Mouse (Mus musculus): ENCODE measurements around the gene Slc25a23. TPM values are rescaled to one million over a fixed set of nuclear protein-coding genes. Genes with fewer than 3 reads are reported as not detected.

Slc25a23 gene
- total RNA-seq, 2 experiments from 2014 or later: 1.6 to 13.4 TPM

DNA sequence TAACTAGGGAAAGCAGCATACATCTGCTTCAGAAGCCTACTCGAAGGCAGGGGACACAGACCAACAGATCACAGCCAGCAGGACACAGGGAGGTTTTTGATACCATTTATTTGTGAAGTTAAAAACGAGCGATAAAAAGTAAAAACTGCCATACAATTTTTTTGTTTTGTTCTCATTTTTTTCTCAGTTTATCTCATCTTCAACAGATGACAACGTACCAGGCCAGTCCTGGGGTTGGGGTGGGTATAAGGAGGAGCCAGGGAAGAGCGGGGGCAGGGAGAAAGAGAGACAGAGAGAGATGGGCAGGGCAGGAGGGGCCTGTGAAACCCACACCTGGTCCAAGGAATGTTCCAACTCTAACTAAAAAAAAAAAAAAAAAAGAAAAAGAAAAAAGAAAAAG is 38.7 kb downstream of the Slc25a23 start:
- peak; percentile 51 for ATAC-seq (replicated peaks; ENCODE audit: poor library complexity)

DNA sequence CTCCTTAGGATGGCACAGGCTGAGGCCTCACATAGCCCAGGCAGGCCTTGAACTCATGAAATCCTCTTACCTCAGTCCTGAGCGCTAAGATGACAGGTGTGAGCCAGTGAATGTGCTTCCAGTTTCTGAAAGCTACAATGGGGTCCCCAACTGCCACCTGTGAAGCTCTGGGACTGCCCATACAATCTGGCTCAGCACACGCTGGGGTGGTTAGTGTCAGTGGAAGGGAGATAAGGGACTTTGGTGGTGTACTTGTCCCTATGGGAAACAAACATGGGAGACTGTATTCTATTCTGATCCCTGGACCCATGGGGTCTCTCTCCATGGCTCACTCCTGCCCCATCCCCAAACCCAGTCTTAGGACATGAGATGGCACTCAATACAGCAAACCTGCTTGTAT is 40.0 kb downstream of the Slc25a23 start:
- ATAC-seq (replicated peaks; ENCODE audit: poor library complexity): peak; percentile 75

DNA sequence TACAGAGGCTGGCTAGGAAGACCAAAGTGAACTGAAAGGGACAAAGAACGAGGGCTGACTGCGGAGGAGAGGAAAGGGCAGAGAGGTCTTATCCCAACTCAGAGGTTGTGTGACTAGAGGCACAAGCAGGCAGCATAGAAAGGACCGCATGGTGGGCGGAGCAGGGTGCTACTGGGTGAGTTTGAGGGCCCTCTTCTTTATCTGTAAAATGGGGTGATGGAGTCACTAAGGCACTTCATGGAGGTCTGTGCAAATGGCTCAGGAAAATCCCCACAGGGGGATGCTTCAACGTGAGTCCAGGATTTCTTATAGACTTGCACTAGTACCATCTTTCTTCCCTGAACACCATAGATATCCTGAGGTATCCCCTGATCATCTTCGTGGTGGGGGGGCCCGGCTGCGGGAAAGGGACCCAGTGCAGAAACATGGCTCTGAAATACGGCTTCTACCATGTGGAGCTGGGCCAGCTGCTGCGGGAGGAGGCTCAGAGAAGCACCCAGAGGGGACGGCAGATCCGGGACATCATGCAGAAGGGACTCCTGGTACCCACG is 47.3 kb downstream of the Slc25a23 start:
- no peak for ATAC-seq (replicated peaks; ENCODE audit: poor library complexity)

DNA sequence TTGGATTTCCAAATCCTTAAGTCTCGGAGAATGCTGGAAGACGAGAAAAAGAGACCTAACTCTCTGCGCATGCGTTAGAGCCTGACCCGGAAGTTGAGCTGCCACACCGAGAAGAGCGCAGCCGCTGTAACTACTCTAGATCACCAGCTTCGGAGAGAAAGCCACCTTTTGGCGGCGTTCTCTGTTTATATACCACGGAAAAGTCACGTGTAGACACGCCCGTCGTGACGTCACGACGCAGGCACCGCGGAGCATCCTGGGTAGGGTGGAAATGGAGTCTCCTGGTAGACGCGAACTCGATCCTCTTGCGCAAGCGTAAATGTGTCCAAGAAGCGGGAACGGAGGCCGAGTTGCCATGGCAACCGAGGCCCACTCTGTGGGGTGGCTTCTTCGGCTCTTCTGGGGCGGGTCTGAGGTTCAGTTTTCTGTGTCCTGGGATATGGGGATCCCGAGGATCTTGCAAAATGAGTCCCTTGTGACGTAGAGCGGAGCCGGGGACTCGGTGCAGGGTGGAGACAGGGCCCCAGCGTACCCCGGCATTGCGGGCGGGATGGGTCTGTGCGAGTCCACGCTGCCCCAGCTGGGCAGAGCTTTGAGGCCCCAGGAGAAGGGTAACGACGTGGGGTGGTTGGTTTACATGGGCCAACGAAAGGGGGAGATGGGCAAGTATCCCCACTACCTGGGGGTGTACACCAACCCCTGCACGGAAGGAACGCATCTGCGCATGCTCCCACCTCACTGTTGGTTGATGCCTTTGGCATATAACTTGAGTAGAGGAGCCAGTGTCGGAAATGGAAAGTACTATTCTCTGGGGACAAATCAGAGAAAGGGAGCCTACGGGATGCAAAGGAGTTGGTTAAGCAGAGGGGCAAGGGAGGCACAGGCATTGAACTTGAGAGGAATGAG is 48.2 kb downstream of the Slc25a23 start, which contains the start of the genes Gtf2f1 and Gm17949:
Gene Gtf2f1, minus strand, starts transcription at position 53 of the 906 bp plus-strand sequence.
Gene Gm17949, plus strand, starts transcription at position 234 of the 906 bp plus-strand sequence.
- peak; percentile 81 for ATAC-seq (replicated peaks; ENCODE audit: poor library complexity)

DNA sequence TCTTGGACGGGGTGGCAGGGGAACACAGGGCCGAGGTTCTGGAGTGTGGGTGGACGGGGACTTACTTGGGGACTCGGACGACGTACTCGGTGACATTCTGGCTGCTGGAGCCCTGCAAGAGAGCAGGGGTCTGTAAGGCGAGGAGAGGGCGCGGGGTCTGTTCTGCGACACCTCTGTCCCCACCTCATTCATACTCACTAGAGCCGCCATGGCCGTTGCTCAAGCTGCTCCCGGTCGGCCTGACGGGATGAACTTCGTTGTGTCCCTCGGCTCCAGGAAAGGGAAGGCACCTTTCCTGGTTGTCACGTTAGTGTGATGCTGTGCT is 48.8 kb downstream of the Slc25a23 start:
- peak; percentile 40 for ATAC-seq (replicated peaks; ENCODE audit: poor library complexity)

DNA sequence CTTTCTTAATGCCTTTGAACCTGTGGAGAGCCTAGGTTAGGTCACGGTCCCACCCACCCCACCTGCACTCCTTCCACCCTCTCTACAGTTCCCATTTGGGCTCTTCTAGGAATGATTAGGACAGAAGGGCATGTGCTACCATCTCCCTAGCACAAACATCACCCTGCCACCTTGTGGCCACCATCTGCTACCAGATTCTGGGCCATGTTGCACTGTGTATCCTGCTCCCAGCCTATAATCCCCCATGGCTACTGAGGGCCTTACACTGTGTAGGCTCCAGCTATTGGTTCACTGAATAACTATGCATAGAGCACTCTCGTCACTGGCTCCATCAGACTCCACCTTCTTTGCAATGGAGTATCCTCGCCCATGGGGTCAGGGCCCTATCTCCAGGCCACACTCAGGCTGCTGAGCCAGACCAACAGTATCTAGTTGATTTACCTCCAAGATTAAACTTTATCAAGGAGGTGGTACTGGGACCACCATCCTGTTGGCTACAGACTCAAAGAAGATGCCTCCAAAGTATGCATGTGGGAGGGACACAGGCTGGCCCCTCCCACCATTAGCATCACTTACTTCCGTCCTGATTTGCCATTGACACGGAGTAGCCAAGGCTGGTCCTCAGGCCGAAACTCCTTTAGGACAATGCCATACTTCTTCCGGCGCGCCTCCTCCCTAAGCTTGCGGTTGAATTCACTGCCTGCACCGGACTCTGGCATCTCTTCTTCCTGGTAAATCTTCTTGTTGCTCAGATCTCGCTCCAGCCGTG is 52.3 kb downstream of the Slc25a23 start:
- ATAC-seq (replicated peaks; ENCODE audit: poor library complexity): peak; percentile 12; the same call in 1 of the 2 replicates

DNA sequence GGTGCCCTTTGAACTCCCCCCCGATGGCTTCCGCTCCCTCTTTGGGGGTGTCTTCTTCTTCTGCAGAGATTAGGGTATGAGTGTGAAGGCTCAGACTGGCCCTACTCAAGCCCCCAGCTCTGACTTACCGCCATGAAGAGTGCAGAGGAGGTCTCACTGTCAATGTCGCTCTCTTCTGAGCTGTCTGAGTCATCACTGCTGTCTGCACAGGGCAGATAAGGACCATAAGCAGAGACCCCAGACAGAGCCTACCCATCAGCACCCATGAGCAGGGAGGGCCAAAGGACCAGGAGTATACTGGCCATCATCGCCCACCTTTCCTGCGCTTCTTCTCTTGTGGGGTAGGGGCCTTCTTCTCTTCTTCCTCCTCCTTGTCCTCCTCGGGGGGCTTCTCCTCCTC is 55.7 kb downstream of the Slc25a23 start:
- peak; percentile 38 for ATAC-seq (replicated peaks; ENCODE audit: poor library complexity)

DNA sequence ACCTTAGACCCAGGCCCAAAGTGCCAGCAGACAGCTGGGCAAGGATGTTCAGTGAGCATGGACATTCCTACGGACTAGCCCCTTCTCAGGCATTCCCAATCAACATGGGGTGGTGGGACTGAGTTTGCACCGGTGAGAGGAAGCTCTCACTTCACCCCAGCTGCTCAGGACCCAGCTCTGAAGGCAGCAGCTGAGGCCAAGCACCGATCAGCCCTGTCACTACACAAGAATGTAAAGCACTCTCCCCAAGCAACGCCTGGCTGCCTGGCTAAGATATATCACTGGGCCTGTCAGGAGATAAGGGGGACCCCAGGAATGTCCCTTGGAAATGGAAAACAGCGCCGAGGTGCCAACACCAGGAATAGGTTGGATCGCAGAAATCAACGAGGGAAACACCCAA is 58.4 kb downstream of the Slc25a23 start:
- ATAC-seq (replicated peaks; ENCODE audit: poor library complexity): no peak

DNA sequence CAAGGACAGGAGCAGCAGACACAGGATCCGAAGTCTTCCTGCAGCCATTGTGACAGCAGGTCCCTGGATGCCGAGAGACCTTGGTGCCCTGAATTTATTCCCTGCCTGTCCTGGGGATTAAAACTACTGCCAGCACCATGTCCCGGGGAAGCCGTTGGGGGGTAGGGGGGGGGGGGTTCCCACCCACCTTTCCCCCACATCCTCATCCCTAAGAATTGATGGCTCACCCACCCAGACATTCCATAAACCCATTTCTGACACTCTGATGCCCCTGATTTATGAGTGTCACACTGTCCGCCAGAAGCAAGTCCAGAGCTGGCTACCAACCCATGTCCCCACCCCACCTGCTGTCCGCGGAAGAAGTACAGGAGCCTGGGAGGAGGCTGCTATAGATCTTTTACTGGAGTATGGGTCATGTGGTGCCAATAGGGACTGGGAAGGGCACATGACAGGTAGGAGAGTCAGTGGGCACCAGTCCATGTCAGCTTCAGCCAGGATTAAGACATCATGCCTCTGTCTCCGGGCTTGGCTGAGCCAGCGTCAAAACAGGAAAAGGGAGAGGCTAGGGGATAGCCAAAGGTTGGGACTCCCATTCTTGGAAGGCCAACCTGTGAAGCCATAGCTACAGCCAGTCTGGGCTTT is 59.6 kb downstream of the Slc25a23 start, which contains the start of gene Pspn:
Gene Pspn, minus strand, starts transcription at position 51 of the 642 bp plus-strand sequence.
- no peak for ATAC-seq (replicated peaks; ENCODE audit: poor library complexity)

DNA sequence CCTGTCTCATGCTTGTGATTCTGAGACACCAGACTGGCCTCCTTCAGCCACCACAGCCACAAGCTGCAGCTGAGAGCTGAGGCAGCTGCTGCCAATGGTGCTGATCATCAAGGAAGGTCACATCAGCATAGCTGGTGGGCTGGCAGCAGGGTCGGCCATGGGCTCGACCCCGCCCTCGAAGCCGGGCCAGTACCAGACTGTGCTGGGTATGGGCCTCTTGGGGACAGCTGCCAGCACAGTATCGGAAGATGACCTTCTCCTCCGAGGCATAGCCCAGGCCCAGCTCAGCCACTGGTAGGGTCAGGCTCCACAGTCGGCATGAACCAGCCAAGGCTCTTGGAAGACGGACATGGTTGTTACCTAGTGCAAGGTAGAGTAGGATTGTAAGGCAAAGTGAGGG is 60.2 kb downstream of the Slc25a23 start:
- no peak for ATAC-seq (replicated peaks; ENCODE audit: poor library complexity)

DNA sequence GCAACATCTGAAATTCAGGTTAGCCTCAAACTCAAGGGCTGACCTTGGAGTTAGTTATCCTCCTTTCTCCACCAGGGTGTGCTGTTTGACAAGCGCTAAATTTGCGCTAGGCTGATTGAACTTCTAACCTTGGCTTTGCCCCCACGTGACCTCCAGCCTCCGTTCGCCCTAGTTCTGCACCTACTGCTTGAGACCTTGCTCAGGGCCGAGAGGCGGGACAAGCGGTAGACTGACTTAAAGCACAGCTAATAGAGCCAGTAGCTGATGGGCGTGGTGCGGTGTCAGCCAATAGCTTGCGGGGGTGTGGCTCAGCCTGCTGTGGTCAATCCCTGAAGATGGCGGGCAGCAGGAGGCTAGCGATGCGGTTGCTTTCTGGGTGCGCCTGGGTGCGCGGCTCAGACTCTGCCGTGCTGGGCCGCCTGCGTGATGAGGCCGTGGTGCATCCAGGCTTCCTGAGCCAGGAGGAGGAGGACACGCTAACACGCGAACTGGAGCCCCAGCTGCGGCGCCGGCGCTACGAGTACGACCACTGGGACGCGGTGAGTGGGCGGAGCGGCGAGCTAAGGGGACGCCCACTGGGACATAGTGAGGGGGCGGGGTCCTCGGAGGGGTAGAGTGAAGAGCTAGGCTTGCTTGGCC is 62.5 kb downstream of the Slc25a23 start, which contains the start of gene Alkbh7:
Gene Alkbh7, plus strand, starts transcription at position 311 of the 639 bp plus-strand sequence.
- peak; percentile 95 for ATAC-seq (replicated peaks; ENCODE audit: poor library complexity)

DNA sequence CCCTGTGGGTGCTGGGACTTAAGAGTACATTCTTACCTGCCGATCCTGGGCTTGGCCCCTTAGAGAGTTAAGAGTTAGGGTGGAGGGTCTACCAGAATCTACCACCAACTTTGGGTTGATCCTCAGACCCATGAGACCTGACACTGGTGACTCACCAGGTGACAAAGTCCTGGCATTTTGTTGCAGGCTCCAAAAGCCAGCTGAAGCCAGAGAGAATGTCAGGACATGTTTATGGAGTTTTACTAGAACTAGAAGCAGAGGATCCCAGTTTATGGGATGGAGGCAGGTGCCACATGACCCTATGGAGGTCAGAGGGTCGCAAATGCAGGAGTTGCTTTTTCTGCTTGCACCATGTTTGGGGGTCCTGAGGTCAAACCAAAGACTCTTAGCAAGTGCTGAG is 63.2 kb downstream of the Slc25a23 start:
- ATAC-seq (replicated peaks; ENCODE audit: poor library complexity): no peak

DNA sequence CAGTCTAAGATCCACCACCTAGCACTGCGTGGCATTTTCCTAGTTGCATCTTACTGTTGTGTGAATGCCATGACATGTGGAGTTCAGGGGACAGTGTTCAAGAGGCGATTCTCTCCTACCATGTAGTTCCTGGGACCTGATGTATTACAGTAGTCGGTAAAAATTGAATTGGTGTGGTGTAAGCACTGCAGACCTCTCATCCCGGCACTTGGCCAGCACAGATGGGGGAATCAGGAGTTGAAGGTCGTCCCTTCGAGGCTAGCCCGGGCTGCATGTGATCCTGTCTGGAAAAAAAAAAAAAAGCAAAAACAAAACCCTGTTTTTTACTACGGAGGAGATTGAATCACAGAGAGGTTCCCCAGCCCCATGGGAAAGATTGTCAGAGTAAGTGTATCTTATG is 64.6 kb downstream of the Slc25a23 start:
- ATAC-seq (replicated peaks; ENCODE audit: poor library complexity): no peak

Other genes with a start within 250 kb of the Slc25a23 start
- 6.4 and 8.8 TPM in 2 replicates for gene Rfx2, start 228.8 kb downstream of the Slc25a23 start, total RNA-seq (2015)
- gene Rfx2, start 228.8 kb downstream of the Slc25a23 start, total RNA-seq (2017): 4.8 and 5.0 TPM in 2 replicates
- gene Acsbg2, start 185.4 kb downstream of the Slc25a23 start, total RNA-seq (2015): not detected in 2 replicates
- not detected in 2 replicates for gene Acsbg2, start 185.4 kb downstream of the Slc25a23 start, total RNA-seq (2017)
- gene 1700061G19Rik, start 184.4 kb downstream of the Slc25a23 start, total RNA-seq (2015): 0.07 TPM in 1 of 2 replicates, not detected in the other
- gene 1700061G19Rik, start 184.4 kb downstream of the Slc25a23 start, total RNA-seq (2017): not detected in 2 replicates
- 15.5 and 18.2 TPM in 2 replicates for gene Mllt1, start 124.4 kb downstream of the Slc25a23 start, total RNA-seq (2015)
- gene Mllt1, start 124.4 kb downstream of the Slc25a23 start, total RNA-seq (2017): 18.2 and 20.7 TPM in 2 replicates
- gene Acer1, start 77.7 kb downstream of the Slc25a23 start, total RNA-seq (2015): not detected in 2 replicates
- gene Acer1, start 77.7 kb downstream of the Slc25a23 start, total RNA-seq (2017): not detected in 2 replicates
- gene Clpp, start 69.6 kb downstream of the Slc25a23 start, total RNA-seq (2015): 61.2 and 75.2 TPM in 2 replicates
- gene Clpp, start 69.6 kb downstream of the Slc25a23 start, total RNA-seq (2017): 80.5 and 84.9 TPM in 2 replicates
- gene Alkbh7, start 62.5 kb downstream of the Slc25a23 start, total RNA-seq (2015): 15.1 and 16.6 TPM in 2 replicates
- gene Alkbh7, start 62.5 kb downstream of the Slc25a23 start, total RNA-seq (2017): 15.0 and 19.8 TPM in 2 replicates
- not detected in 2 replicates for gene Pspn, start 59.8 kb downstream of the Slc25a23 start, total RNA-seq (2015)
- gene Pspn, start 59.8 kb downstream of the Slc25a23 start, total RNA-seq (2017): not detected in 2 replicates
- 52.8 and 61.1 TPM in 2 replicates for gene Gtf2f1, start 48.6 kb downstream of the Slc25a23 start, total RNA-seq (2015)
- gene Gtf2f1, start 48.6 kb downstream of the Slc25a23 start, total RNA-seq (2017): 120 and 142 TPM in 2 replicates
- not detected in 2 replicates for gene Gm17949, start 48.4 kb downstream of the Slc25a23 start, total RNA-seq (2015)
- not detected in 2 replicates for gene Gm17949, start 48.4 kb downstream of the Slc25a23 start, total RNA-seq (2017)
- 99.5 and 107 TPM in 2 replicates for gene Khsrp, start 28.3 kb downstream of the Slc25a23 start, total RNA-seq (2015)
- gene Khsrp, start 28.3 kb downstream of the Slc25a23 start, total RNA-seq (2017): 68.5 and 89.2 TPM in 2 replicates
- not detected in 2 replicates for gene Slc25a41, start 18.2 kb downstream of the Slc25a23 start, total RNA-seq (2015)
- gene Slc25a41, start 18.2 kb downstream of the Slc25a23 start, total RNA-seq (2017): not detected in 2 replicates
- gene Crb3, start 758 bp downstream of the Slc25a23 start, total RNA-seq (2015): not detected in 2 replicates
- gene Crb3, start 758 bp downstream of the Slc25a23 start, total RNA-seq (2017): not detected in 2 replicates
- 7.6 and 11.5 TPM in 2 replicates for gene Dennd1c, start 18.7 kb upstream of the Slc25a23 start, total RNA-seq (2015)
- 3.5 and 8.8 TPM in 2 replicates for gene Dennd1c, start 18.7 kb upstream of the Slc25a23 start, total RNA-seq (2017)
- not detected in 2 replicates for gene Tubb4a, start 27.9 kb upstream of the Slc25a23 start, total RNA-seq (2015)
- gene Tubb4a, start 27.9 kb upstream of the Slc25a23 start, total RNA-seq (2017): 0.12 TPM in 1 of 2 replicates, not detected in the other
- 1.2 and 2.2 TPM in 2 replicates for gene Tnfsf9, start 45.5 kb upstream of the Slc25a23 start, total RNA-seq (2015)
- 0.27 and 0.29 TPM in 2 replicates for gene Tnfsf9, start 45.5 kb upstream of the Slc25a23 start, total RNA-seq (2017)
- not detected in 2 replicates for gene Cd70, start 89.9 kb upstream of the Slc25a23 start, total RNA-seq (2015)
- gene Cd70, start 89.9 kb upstream of the Slc25a23 start, total RNA-seq (2017): not detected in 2 replicates
- gene Tnfsf14, start 134.3 kb upstream of the Slc25a23 start, total RNA-seq (2015): 2.1 and 3.5 TPM in 2 replicates
- gene Tnfsf14, start 134.3 kb upstream of the Slc25a23 start, total RNA-seq (2017): 6.2 and 6.8 TPM in 2 replicates
- 164 and 202 TPM in 2 replicates for gene C3, start 168.3 kb upstream of the Slc25a23 start, total RNA-seq (2015)
- gene C3, start 168.3 kb upstream of the Slc25a23 start, total RNA-seq (2017): 211 and 263 TPM in 2 replicates
- 21.5 and 22.6 TPM in 2 replicates for gene Gpr108, start 188.6 kb upstream of the Slc25a23 start, total RNA-seq (2015)
- 22.5 and 24.4 TPM in 2 replicates for gene Gpr108, start 188.6 kb upstream of the Slc25a23 start, total RNA-seq (2017)
- 3.5 and 3.6 TPM in 2 replicates for gene Trip10, start 189.6 kb upstream of the Slc25a23 start, total RNA-seq (2015)
- 7.9 and 8.5 TPM in 2 replicates for gene Trip10, start 189.6 kb upstream of the Slc25a23 start, total RNA-seq (2017)
- gene Vav1, start 219.2 kb upstream of the Slc25a23 start, total RNA-seq (2015): 79.5 and 87.2 TPM in 2 replicates
- gene Vav1, start 219.2 kb upstream of the Slc25a23 start, total RNA-seq (2017): 286 and 303 TPM in 2 replicates